Mouse (Mus musculus): ENCODE data around the gene F11r.

GRCm38 (mm10) chr1:171495371-171495770, 58.0 kb downstream of the F11r start:
- TF ChIP-seq CTCF (IDR thresholded peaks at IDR 0.05) = no peak
- no peak for TF ChIP-seq POLR2A (IDR thresholded peaks at IDR 0.05; ENCODE audit: insufficient read depth, low read depth, low read length)
- no peak for TF ChIP-seq EP300 (IDR thresholded peaks at IDR 0.05; ENCODE audit: insufficient read depth, low read depth, low read length)

All from heart, adult 2 months (tissue).